Mouse (Mus musculus) layer of hippocampus, postnatal 25 days (tissue): ENCODE data around the gene Actl7b. TPM values are rescaled to one million over a fixed set of nuclear protein-coding genes. Genes with fewer than 3 reads are reported as not detected.

Experiments used
- DNase-seq, 2 experiments: peaks; one replicate each; pipeline ENCODE4 v3.0.0; 2022; ENCODE audit warnings: mixed read lengths in 2 of 2, low spot score in 1 of 2; ENCODE audit errors: extremely low spot score in 1 of 2
- total RNA-seq, 2 experiments: library from RNA; stranded (reverse); gene quantifications; 2 replicates each; pipeline ENCODE4 v1.2.3; 2021

Gene Actl7b
- total RNA-seq, 2 experiments from 2014 or later, result 0.25 TPM; not detected in 1

DNA sequence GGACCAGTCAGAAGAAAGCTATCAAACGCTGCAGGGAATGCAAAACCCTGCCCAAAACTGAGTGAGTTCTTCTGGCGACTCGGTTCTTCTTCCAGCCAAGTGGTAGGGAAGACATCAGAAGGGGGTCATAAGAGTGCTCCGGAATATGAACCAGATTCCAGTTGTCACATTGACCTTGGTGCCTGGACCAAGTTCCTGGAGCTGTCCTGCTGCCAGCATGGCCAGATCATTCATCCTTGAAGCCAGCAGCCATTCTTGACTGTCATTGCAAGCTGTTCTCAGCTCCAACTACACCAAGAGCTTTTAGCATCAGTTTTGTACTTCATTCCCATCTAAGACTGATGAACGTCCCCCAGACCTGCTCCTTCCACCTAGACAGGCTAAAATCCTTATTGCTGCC, 24.4 kb downstream of the Actl7b start:
- DNase-seq, result no peak

DNA sequence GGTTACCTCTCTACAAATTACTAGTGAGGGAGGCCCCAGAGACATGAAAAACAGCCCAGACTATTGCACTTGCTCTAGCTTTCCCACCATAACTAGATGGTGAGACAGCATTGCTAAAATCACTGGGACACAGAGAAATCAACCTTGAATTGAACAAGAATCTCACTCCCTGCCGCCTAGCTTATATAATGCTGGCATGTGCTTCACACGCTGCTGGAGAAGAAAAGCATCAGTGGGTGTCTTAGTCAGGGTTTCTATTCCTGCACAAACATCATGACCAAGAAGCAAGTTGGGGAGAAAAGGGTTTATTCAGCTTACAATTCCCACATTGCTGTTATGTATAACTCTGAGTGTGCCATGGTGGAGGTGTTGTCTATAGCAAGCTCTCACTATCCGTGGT, 28.1 kb downstream of the Actl7b start:
- no peak for DNase-seq

DNA sequence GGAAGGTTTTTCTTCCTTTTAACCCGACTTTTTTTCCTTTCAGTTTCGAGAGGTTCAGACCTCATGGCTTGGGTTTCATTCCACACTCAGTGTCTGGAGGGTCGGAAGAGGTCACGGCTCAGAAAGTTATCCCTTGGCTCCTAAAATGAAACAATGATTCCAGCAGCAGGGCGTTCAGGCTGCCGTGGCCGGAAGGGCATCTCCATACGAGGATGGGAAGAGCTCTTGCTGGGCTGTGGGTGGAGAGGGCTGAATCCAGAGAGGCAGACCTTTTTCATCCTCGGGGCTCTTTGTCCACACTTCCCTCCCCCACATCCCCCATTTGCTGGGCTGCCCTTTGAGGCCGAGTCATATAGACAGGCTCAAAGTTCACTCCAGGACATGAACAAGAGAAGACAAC, 39.0 kb downstream of the Actl7b start:
- no peak for DNase-seq

DNA sequence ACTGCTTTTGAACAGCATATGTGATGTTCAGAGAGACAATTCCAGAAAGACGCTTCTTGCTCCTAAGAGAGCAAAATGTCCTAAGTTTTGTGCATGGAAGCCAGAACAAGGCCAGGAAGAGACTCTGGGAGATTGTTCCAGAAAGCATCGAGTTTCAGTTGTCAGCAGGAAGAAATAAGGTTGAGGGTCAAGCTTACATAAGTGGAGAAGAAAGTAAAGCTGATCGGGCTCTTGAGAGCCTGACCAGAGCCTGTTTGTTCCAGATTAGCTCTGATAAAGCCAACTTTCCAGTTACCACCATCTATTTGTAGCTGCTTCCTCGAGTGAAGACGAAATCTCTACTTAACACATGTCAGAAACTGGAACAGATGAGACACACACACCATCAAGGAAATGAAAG, 42.6 kb downstream of the Actl7b start:
- DNase-seq, result no peak

GRCm38 (mm10) chr4:56696401-56696800, 44.8 kb downstream of the Actl7b start:
- no peak for DNase-seq

Other genes with a start within 250 kb of the Actl7b start
- not detected for gene Gm26657, start 1.4 kb downstream of the Actl7b start, total RNA-seq
- gene Actl7a, start 2.0 kb upstream of the Actl7b start, total RNA-seq, result not detected
- 10 to 100 TPM; 58.2 to 64.8 TPM for gene Elp1, start 60.9 kb upstream of the Actl7b start, total RNA-seq
- 10 to 100 TPM; 17.3 to 18.2 TPM for gene Fam206a, start 60.9 kb upstream of the Actl7b start, total RNA-seq
- 10 to 100 TPM in 1 of 2 experiments, 1 to 10 TPM in 1; 9.8 to 15.9 TPM for gene Ctnnal1, start 123.7 kb upstream of the Actl7b start, total RNA-seq
- 10 to 100 TPM; 29.8 to 31.0 TPM for gene Tmem245, start 206.0 kb upstream of the Actl7b start, total RNA-seq
- gene Frrs1l, start 248.9 kb upstream of the Actl7b start, total RNA-seq, result 100 to 1,000 TPM; 202 to 207 TPM